Mouse (Mus musculus): ENCODE data around the gene Stxbp5. TPM values are rescaled to one million over a fixed set of nuclear protein-coding genes. Genes with fewer than 3 reads are reported as not detected.

Gene Stxbp5
- polyA plus RNA-seq, 1 experiment from 2014 or later: 4.9 TPM

Other genes starting within 250 kb of the Stxbp5 start
- 2.9 and 3.7 TPM in 2 replicates for gene Samd5, start 225.9 kb downstream of the Stxbp5 start, polyA plus RNA-seq (2016; fragmentation: Nextera tagmentation; extraction: Ambion mirVana)

All from heart, embryonic 10.5 days (tissue).